Mouse (Mus musculus): Measurements from ENCODE around the gene Ralbp1.

The Ralbp1 gene

GRCm38 (mm10) chr17:65885697-65886529 is at the start of gene Ralbp1:
Gene Ralbp1, minus strand, starts transcription at chr17:65885798.
- DNase-seq (ENCODE audit: low read depth) = peak; percentile 32

GRCm38 (mm10) chr17:65933741-65934140 is 48.1 kb upstream of the Ralbp1 start:
- peak; percentile 35 for DNase-seq (ENCODE audit: low read depth)

GRCm38 (mm10) chr17:65931525-65931924 is 45.9 kb upstream of the Ralbp1 start:
- DNase-seq (ENCODE audit: low read depth) = no peak

- no peak for DNase-seq (ENCODE audit: low read depth)
Measured at GRCm38 (mm10) chr17:65930960-65931359, 45.4 kb upstream of the Ralbp1 start.

GRCm38 (mm10) chr17:65930158-65930826 is 44.7 kb upstream of the Ralbp1 start:
- no peak for DNase-seq (ENCODE audit: low read depth)

GRCm38 (mm10) chr17:65929319-65929978 is 43.9 kb upstream of the Ralbp1 start:
- DNase-seq (ENCODE audit: low read depth) = no peak

GRCm38 (mm10) chr17:65927077-65927476 is 41.5 kb upstream of the Ralbp1 start:
- DNase-seq (ENCODE audit: low read depth) = no peak

GRCm38 (mm10) chr17:65924218-65924617 is 38.6 kb upstream of the Ralbp1 start:
- DNase-seq (ENCODE audit: low read depth) = no peak

GRCm38 (mm10) chr17:65921975-65922374 is 36.4 kb upstream of the Ralbp1 start:
- DNase-seq (ENCODE audit: low read depth) = no peak

- peak; percentile 61 for DNase-seq (ENCODE audit: low read depth)
Measured at GRCm38 (mm10) chr17:65919235-65919634, 33.6 kb upstream of the Ralbp1 start.

- DNase-seq (ENCODE audit: low read depth) = no peak
Measured at GRCm38 (mm10) chr17:65916135-65916668, 30.6 kb upstream of the Ralbp1 start.

GRCm38 (mm10) chr17:65914083-65914482 is 28.5 kb upstream of the Ralbp1 start:
- no peak for DNase-seq (ENCODE audit: low read depth)

- DNase-seq (ENCODE audit: low read depth) = no peak
Measured at GRCm38 (mm10) chr17:65912202-65912601, 26.6 kb upstream of the Ralbp1 start.

GRCm38 (mm10) chr17:65911285-65912069 is 25.9 kb upstream of the Ralbp1 start:
- no peak for DNase-seq (ENCODE audit: low read depth)

GRCm38 (mm10) chr17:65908270-65908669 is 22.7 kb upstream of the Ralbp1 start:
- no peak for DNase-seq (ENCODE audit: low read depth)

GRCm38 (mm10) chr17:65906895-65907401 is 21.4 kb upstream of the Ralbp1 start:
- DNase-seq (ENCODE audit: low read depth) = no peak

- DNase-seq (ENCODE audit: low read depth) = no peak
Measured at GRCm38 (mm10) chr17:65906313-65906894, 20.8 kb upstream of the Ralbp1 start.

GRCm38 (mm10) chr17:65905241-65905640 is 19.6 kb upstream of the Ralbp1 start:
- no peak for DNase-seq (ENCODE audit: low read depth)

- DNase-seq (ENCODE audit: low read depth) = no peak
Measured at GRCm38 (mm10) chr17:65903826-65904225, 18.2 kb upstream of the Ralbp1 start.

GRCm38 (mm10) chr17:65903011-65903410 is 17.4 kb upstream of the Ralbp1 start:
- DNase-seq (ENCODE audit: low read depth) = no peak

- no peak for DNase-seq (ENCODE audit: low read depth)
Measured at GRCm38 (mm10) chr17:65902281-65902680, 16.7 kb upstream of the Ralbp1 start.
